Mouse (Mus musculus) C2C12 (cell line): ENCODE measurements around the gene Dusp22. TPM values are rescaled to one million over a fixed set of nuclear protein-coding genes. Genes with fewer than 3 reads are reported as not detected.

Experiments
- H3K27me3 ChIP-seq: one replicate; pipeline ENCODE4 v1.6.1; 2011; ENCODE audit not compliant: control insufficient read depth, insufficient read depth, insufficient read length
- H3K36me3 ChIP-seq: one replicate; pipeline ENCODE4 v1.6.1; 2011; ENCODE audit not compliant: control insufficient read depth, insufficient read depth
- H3K4me3 ChIP-seq: one replicate; pipeline ENCODE4 v1.5.1; 2011; ENCODE audit warnings: mild to moderate bottlenecking, control low read depth; ENCODE audit not compliant: poor library complexity, insufficient read depth, severe bottlenecking
- H3K79me2 ChIP-seq: one replicate; pipeline ENCODE4 v1.6.1; 2011; ENCODE audit not compliant: control insufficient read depth, insufficient read depth
- H3K79me3 ChIP-seq: one replicate; pipeline ENCODE4 v1.6.1; 2011; ENCODE audit warnings: low read depth, control low read depth
- H3ac ChIP-seq: one replicate; pipeline ENCODE3; 2011; ENCODE audit warnings: low read depth; ENCODE audit not compliant: control insufficient read depth, insufficient read length
- CEBPB ChIP-seq: IDR thresholded peaks from one replicate; pipeline ENCODE4 v1.6.1; 2011; ENCODE audit warnings: low read depth, mild to moderate bottlenecking, control low read depth, moderate library complexity
- CTCF ChIP-seq: IDR thresholded peaks from one replicate; pipeline ENCODE4 v1.5.1; 2011; ENCODE audit not compliant: control insufficient read depth, insufficient read depth, insufficient read length
- FOSL1 ChIP-seq: IDR thresholded peaks from one replicate; pipeline ENCODE4 v1.8.0; 2011; ENCODE audit warnings: mild to moderate bottlenecking, low read length; ENCODE audit not compliant: poor library complexity, insufficient read depth, severe bottlenecking
- MAX ChIP-seq: IDR thresholded peaks from one replicate; pipeline ENCODE4 v1.6.1; 2011; ENCODE audit warnings: mild to moderate bottlenecking, control low read depth
- MYOD1 ChIP-seq: IDR thresholded peaks from one replicate; pipeline ENCODE4 v1.6.1; 2011; ENCODE audit warnings: low read depth; ENCODE audit not compliant: control insufficient read depth, insufficient read length
- MYOG ChIP-seq: IDR thresholded peaks from one replicate; pipeline ENCODE4 v1.6.1; 2011; ENCODE audit not compliant: control insufficient read depth, insufficient read length; ENCODE audit errors: extremely low read depth
- USF1 ChIP-seq: IDR thresholded peaks from one replicate; pipeline ENCODE4 v1.6.1; 2011; ENCODE audit warnings: low read depth, mild to moderate bottlenecking, control low read depth, moderate library complexity
- polyA plus RNA-seq: library from polyadenylated mRNA; unstranded; fragments of >200 nt; fragmentation: generic; extraction: Trizol; gene quantifications from one replicate; pipeline ENCODE4 v1.2.1, GENCODE M21; 2012; ENCODE audit warnings: missing spikeins

Gene Dusp22
- polyA plus RNA-seq, 1 experiment, result 4.5 TPM

DNA sequence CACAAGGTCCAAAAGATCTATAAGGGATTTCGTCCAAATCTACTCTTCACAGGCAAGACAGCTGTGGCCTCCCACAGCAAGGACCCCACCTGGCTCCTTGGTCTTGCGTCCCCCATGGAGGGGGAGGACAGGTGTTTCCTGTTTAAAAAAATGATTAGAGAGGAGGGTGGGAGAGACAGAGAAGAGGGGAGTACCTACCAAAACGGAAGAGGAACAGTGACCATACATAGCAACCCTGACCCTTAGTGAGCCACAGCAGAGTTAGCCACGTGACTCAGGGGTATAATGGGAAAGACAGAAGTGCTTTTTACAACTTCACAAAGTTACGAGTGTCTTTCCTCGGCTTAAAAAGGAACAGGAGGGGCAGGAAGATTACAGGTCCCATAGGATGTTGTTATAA is 26.8 kb upstream of the Dusp22 start:
- H3K27me3 ChIP-seq, result no peaks in the 10 kb centered on the region
- TF ChIP-seq MYOD1, result no peak
- no peak for TF ChIP-seq MYOG
- TF ChIP-seq FOSL1, result no peak
- TF ChIP-seq USF1, result no peak
- no peak for TF ChIP-seq CEBPB
- no peak for TF ChIP-seq MAX
- TF ChIP-seq CTCF, result no peak
- no peaks in the 10 kb centered on the region for H3K79me3 ChIP-seq
- no peaks in the 10 kb centered on the region for H3K36me3 ChIP-seq
- no peaks in the 10 kb centered on the region for H3K79me2 ChIP-seq
- no peak overlapping the region for H3ac ChIP-seq
- no peak overlapping the region for H3K4me3 ChIP-seq

DNA sequence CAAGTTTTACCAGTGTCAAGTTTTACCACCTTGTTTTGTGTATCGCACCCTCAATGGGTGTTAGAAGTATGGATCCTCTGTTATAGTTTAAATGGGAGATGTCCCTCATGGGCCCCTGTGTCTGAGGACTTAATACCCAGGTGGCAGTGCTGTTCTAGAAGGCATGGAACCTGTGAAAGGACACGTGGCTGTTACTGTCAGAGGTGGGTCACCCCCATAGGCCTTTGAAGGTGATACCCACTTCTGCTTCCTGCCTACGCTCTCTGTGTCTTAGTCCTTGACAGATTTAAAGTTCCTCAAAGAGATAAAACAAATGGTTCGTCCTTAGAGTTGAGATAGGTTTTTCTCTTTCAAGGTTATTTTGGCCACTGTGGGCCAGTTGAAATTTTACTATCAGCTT is 23.3 kb upstream of the Dusp22 start:
- H3K27me3 ChIP-seq, result no peaks in the 10 kb centered on the region
- no peak for TF ChIP-seq CEBPB
- no peak for TF ChIP-seq FOSL1
- no peak for TF ChIP-seq MYOD1
- no peak for TF ChIP-seq MAX
- no peaks in the 10 kb centered on the region for H3K36me3 ChIP-seq
- H3K79me3 ChIP-seq, result no peaks in the 10 kb centered on the region
- H3K4me3 ChIP-seq, result no peak overlapping the region
- H3ac ChIP-seq, result no peak overlapping the region
- H3K79me2 ChIP-seq, result no peaks in the 10 kb centered on the region

DNA sequence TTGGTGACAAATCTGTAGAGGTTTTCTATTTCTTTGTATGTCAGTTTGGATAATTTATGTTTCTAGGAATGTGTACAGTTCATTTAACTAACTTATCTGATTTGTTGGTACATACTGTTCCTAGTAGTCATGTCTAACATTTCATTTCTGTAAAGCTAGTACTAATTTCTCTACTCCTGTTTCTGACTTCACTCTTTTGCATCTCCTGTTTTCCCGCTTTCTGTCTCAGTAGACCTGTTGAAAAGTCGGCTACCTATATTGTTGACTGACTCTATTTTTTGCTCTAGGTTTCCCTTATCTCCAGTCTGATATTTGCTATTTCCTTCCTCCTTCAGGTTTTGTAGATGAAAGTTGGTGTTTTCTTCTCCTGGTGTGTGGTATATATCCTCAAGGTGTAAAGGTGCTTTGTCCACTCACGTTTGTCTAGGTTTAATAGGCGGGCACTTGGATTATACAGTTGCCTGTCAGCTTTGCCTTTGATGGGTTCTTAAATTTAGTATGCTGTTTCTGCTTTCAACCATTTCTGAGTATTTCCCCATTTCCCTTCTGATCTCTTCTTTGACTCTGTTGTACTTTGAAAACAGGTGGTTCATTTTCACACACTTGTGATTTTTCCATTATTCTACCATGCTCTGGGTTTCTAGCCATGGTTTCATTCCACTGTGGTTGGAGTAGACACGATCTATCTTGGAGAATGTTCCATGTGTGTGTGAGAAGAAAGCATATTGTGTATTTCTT is 21.3 kb upstream of the Dusp22 start:
- Histone ChIP-seq H3K4me3 (no peak overlapping the region), H3K27me3 (no peaks in the 10 kb centered on the region), H3K79me2 (no peaks in the 10 kb centered on the region), H3K36me3 (no peaks in the 10 kb centered on the region), H3K79me3 (no peaks in the 10 kb centered on the region), H3ac (no peak overlapping the region)
- TF ChIP-seq MAX (no peak), FOSL1 (no peak), CEBPB (no peak)

DNA sequence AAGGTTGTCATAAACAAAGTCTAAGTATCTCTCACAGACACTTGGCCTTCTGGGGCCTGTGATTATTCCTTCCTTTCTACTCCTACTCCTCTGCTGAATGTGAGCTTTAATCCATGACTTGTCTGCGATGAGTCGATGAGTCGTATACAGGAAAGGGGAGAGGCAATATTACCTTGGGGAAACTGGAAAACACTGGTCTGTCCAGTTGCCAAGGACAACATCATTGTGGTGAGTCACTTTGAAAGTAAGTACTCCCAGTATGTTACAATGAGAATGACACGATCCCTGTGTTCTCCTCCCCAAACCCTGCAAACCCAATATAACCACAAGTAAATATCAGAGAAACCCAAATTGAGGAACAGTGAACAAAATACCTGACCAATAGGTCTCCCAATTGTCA is 17.7 kb upstream of the Dusp22 start:
- no peak overlapping the region for H3ac ChIP-seq
- peak; percentile 16 for TF ChIP-seq MYOD1
- TF ChIP-seq USF1, result no peak
- TF ChIP-seq CTCF, result no peak
- no peak for TF ChIP-seq MYOG
- no peak for TF ChIP-seq CEBPB
- TF ChIP-seq FOSL1, result peak; percentile 55
- no peak for TF ChIP-seq MAX
- H3K79me3 ChIP-seq, result no peaks in the 10 kb centered on the region
- H3K4me3 ChIP-seq, result no peak overlapping the region
- H3K27me3 ChIP-seq, result no peaks in the 10 kb centered on the region
- no peaks in the 10 kb centered on the region for H3K36me3 ChIP-seq
- no peaks in the 10 kb centered on the region for H3K79me2 ChIP-seq

DNA sequence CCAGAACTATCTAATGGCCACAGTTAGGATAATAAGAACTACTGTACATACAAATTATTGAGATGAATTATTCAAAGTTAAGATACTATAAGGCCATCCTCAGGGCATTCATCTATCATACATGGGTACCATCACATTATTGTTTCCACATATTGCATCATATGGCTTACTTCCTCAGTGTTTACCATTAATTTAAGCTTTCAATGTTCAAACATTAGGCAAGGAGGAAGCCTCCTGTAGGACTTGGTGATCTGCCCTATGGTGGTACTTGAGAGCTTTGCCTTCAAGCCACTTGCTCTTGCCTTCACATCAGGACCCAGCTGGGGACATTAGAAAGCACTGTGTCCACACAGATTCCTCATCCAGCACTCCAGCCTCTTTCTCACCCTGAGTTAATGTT is 11.3 kb upstream of the Dusp22 start:
- no peak overlapping the region for H3K4me3 ChIP-seq
- H3K27me3 ChIP-seq, result no peaks in the 10 kb centered on the region
- no peaks in the 10 kb centered on the region for H3K36me3 ChIP-seq
- no peaks in the 10 kb centered on the region for H3K79me2 ChIP-seq
- H3ac ChIP-seq, result no peak overlapping the region
- TF ChIP-seq CTCF (no peak), MAX (no peak), CEBPB (no peak), MYOG (no peak), FOSL1 (no peak), USF1 (no peak), MYOD1 (no peak)
- H3K79me3 ChIP-seq, result no peaks in the 10 kb centered on the region

DNA sequence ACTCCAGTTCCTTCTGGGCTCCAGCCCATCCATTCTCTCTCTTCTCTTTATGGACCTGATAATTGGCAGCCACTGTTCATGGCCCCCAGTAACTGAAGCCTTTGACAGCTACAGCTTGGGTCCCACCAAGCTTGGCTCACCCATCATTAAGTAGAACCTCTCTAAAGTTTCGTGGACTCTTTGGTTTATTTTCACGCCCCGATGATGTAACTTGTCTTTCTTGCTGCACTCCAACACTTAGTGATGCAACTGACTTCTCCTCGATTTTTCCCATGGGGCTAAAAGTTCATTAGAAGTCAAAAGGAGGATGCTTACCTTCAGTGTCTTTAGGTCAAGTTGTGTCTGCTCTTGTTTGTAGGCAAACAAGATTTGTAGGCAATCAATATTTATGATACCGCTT is 10.6 kb upstream of the Dusp22 start:
- Histone ChIP-seq H3K79me3 (no peaks in the 10 kb centered on the region), H3K36me3 (no peaks in the 10 kb centered on the region), H3ac (no peak overlapping the region), H3K27me3 (no peaks in the 10 kb centered on the region), H3K4me3 (no peak overlapping the region), H3K79me2 (no peaks in the 10 kb centered on the region)
- no peak for TF ChIP-seq MYOG
- no peak for TF ChIP-seq MAX
- TF ChIP-seq USF1, result no peak
- no peak for TF ChIP-seq MYOD1
- TF ChIP-seq CEBPB, result no peak
- no peak for TF ChIP-seq FOSL1
- TF ChIP-seq CTCF, result no peak
